Mouse (Mus musculus) left cerebral cortex, adult 2 months (tissue): ENCODE measurements around the gene Jarid2. TPM values are rescaled to one million over a fixed set of nuclear protein-coding genes. Genes with fewer than 3 reads are reported as not detected.
"Not testable (repeated sequence)": the region's sequence is repeated elsewhere in the genome, so short reads cannot be mapped to it uniquely, and the experiment has no call there.

Experiments
- DNase-seq, 2 experiments: peaks; one replicate each; pipeline ENCODE4 v3.0.0; 2021 to 2022; ENCODE audit warnings: low spot score in 2 of 2, mixed read lengths in 1 of 2; ENCODE audit errors: extremely low spot score in 1 of 2
- H3K27ac ChIP-seq: fragments of 200-600 bp; 2 replicates; pipeline ENCODE4 v1.8.1; 2022
- H3K4me3 ChIP-seq: fragments of 200-600 bp; 2 replicates; pipeline ENCODE4 v1.8.1; 2022
- CTCF ChIP-seq: fragments of 200-600 bp; IDR thresholded peaks from 2 replicates; pipeline ENCODE4 v1.8.1; 2022; ENCODE audit warnings: antibody characterized with exemption, mild to moderate bottlenecking, moderate library complexity
- intact Hi-C: fragments of 180-260 bp; cut with DNase I; formaldehyde crosslinking; loops from one replicate; pipeline ENCODE4 v1.15.1; 2025
- total RNA-seq, 2 experiments: library from RNA; stranded (reverse); gene quantifications; 2 replicates each; pipeline ENCODE4 v1.2.3; 2021

Gene Jarid2
- total RNA-seq, 2 experiments from 2014 or later: 34.8 to 34.9 TPM

- Histone ChIP-seq H3K4me3 (no peak overlapping the region), H3K27ac (no peak overlapping the region)
- no peak for DNase-seq
- no peak for TF ChIP-seq CTCF
- intact Hi-C loops: no loop called here
These were observed 19.4 kb upstream of the Jarid2 start for GRCm38 (mm10) chr13:44709747-44710480.

GRCm38 (mm10) chr13:44711062-44711461 lies 18.2 kb upstream of the Jarid2 start:
- Histone ChIP-seq H3K27ac (no peak overlapping the region), H3K4me3 (no peak overlapping the region)
- intact Hi-C loops: no loop called here
- TF ChIP-seq CTCF: no peak
- no peak for DNase-seq

- H3K27ac ChIP-seq: no peak overlapping the region
- no peak for DNase-seq
- TF ChIP-seq CTCF: no peak
- intact Hi-C loops: no loop called here
- H3K4me3 ChIP-seq: no peak overlapping the region
These were observed 17.4 kb upstream of the Jarid2 start for GRCm38 (mm10) chr13:44711882-44712281.

DNA sequence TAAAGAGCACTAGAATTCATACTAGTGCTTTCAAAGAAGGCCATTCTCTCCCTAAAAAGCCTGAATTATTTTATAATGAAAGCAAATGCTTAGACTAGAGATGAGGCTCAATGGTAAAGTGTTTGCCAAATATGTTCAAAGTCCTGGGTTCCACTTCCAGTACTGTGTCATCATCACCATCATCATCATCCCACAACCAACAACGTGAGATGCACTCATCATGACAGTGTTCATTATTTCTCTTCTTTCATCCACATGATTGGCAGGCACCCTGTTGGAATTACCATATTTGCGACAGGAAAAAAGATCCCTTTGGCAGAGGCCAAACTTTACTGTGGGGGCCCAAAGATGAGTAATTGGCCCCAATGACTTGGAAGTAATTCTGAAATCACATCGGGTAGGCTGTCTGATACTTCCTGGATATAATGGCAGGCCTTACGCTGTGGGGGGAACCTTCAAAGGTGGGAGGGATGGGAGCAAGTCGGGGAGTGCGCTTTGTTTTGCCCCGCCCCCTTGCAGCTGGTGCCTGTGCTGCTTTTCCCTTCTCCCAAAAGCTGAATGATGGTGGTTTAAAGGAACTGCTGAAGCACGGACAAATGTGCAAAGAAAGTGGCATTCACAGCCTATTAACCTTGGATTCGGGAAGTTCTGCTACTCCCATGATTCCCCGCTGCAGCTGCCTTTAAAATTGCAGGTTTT lies 13.9 kb upstream of the Jarid2 start:
- Histone ChIP-seq H3K4me3 (no peak overlapping the region), H3K27ac (no peak overlapping the region)
- no peak for TF ChIP-seq CTCF
- no peak for DNase-seq
- intact Hi-C loops: no loop called here

GRCm38 (mm10) chr13:44717838-44718237 lies 11.4 kb upstream of the Jarid2 start:
- Histone ChIP-seq H3K4me3 (no peak overlapping the region), H3K27ac (no peak overlapping the region)
- intact Hi-C loops: no loop called here
- no peak for TF ChIP-seq CTCF
- no peak for DNase-seq

DNA sequence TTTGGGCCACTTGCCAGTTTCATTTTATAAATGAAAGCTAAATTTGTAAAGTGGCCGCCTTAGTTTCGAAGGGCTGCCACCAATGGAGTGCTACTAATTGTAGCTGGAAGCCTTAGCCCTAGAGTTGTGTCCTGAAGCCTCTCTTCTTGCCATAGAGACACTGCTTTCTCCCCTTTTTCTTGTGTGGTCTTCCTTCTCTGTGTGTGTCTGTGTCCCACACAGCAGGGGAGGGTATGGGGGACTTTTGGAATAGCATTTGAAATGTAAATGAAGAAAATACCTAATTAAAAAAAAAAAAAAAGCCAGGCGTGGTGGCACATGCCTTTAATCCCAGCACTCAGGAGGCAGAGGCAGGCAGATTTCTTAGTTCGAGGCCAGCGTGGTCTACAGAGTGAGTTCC lies 10.8 kb upstream of the Jarid2 start:
- DNase-seq, H3K4me3 ChIP-seq, H3K27ac ChIP-seq, intact Hi-C loops: not testable (repeated sequence)

DNA sequence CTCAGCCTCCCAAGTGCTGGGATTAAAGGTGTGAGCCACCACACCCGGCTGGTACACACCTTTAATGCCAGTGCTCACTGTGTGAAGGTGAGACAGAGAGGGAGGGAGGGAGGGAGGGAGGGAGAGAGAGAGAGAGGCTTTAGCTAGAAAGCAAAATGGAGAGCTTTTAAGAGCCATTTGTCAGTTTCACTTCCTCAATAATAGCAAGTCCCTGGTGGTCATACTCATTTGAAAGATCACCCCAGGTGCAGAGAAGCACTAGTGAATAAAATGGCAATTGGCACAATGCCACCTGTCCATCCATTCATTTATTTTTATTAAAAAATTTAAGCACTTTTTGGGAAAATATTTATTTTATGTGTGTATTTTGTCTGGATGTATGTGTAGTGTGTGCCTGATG lies 9.2 kb upstream of the Jarid2 start:
- no peak for DNase-seq
- no peak for TF ChIP-seq CTCF
- intact Hi-C loops: no loop called here
- H3K27ac ChIP-seq: no peak overlapping the region
- H3K4me3 ChIP-seq: no peak overlapping the region

GRCm38 (mm10) chr13:44721891-44722547 lies 7.3 kb upstream of the Jarid2 start:
- H3K27ac ChIP-seq: no peak overlapping the region
- H3K4me3 ChIP-seq: no peak overlapping the region
- intact Hi-C loops: no loop called here
- TF ChIP-seq CTCF: no peak
- no peak for DNase-seq

- DNase-seq, H3K4me3 ChIP-seq, H3K27ac ChIP-seq, intact Hi-C loops: not testable (repeated sequence)
These were observed 5.8 kb upstream of the Jarid2 start for GRCm38 (mm10) chr13:44723522-44723921.

- intact Hi-C loops: no loop called here
- no peak for DNase-seq
- Histone ChIP-seq H3K27ac (no peak overlapping the region), H3K4me3 (no peak overlapping the region)
- TF ChIP-seq CTCF: no peak
These were observed 961 bp upstream of the Jarid2 start for GRCm38 (mm10) chr13:44728145-44728880.

GRCm38 (mm10) chr13:44730146-44730864 lies 1.0 kb downstream of the Jarid2 start:
- no peak for TF ChIP-seq CTCF
- peak; percentile 98 to 99 for DNase-seq
- intact Hi-C loops: loop anchor here (1.0 to 10.0 kb wide), 5 partner anchors 244 to 868 kb away; no protein-coding TSS in a partner anchor
- Histone ChIP-seq H3K4me3 (peak overlapping the region; percentile 87), H3K27ac (peak overlapping the region; percentile 99)
